Mouse (Mus musculus): ENCODE measurements around the gene Pilra. TPM values are rescaled to one million over a fixed set of nuclear protein-coding genes. Genes with fewer than 3 reads are reported as not detected.

Gene Pilra
- polyA plus RNA-seq, 1 experiment from 2014 or later = 1.9 TPM

DNA sequence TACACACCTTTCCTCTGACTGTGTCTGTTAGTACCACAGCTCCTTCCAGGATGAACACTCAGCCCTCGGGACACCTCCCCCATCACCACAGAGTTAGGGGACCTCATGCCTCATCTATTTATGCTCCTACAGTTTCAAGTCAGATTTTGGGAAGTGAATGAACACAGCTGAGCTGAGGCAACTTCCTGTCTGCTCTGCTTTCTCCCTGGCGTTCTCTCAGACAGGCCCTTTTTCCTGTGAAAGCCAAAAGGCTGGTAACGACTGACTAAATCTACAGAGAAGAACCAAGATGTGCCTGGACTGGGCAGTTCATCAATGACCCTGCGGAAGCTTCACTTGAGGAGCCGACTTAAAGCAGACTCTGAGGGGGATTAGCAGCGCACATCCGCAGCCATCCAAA lies 5.8 kb downstream of the Pilra start:
- WGBS = 67% methylated on average over 7 of the region's 7 CpGs
- H3K4me1 ChIP-seq (ENCODE audit: control insufficient read depth, insufficient read depth, low read length) = no peaks in the 10 kb centered on the region
- no peaks in the 10 kb centered on the region for H3K27me3 ChIP-seq (ENCODE audit: control insufficient read depth, insufficient read depth, low read length)
- no peak overlapping the region for H3K9ac ChIP-seq (replicated peaks; ENCODE audit: low read depth, low read length)
- no peak overlapping the region for H3K4me3 ChIP-seq (ENCODE audit: low read depth, low read length)
- no peaks in the 10 kb centered on the region for H3K36me3 ChIP-seq (ENCODE audit: control insufficient read depth, insufficient read depth, low read length)
- H3K27ac ChIP-seq (ENCODE audit: low read length) = no peak overlapping the region
- no peak overlapping the region for H3K4me2 ChIP-seq (replicated peaks; ENCODE audit: low read depth, low read length)
- no peaks in the 10 kb centered on the region for H3K9me3 ChIP-seq (ENCODE audit: control insufficient read depth, low read depth, low read length)
- no peak for ATAC-seq (ENCODE audit: insufficient number of reproducible peaks, insufficient read depth, low FRiP score, low read depth)

GRCm38 (mm10) chr5:137828694-137829093 lies 7.4 kb downstream of the Pilra start:
- Histone ChIP-seq H3K36me3 (ENCODE audit: control insufficient read depth, insufficient read depth, low read length) (no peaks in the 10 kb centered on the region), H3K9me3 (ENCODE audit: control insufficient read depth, low read depth, low read length) (no peaks in the 10 kb centered on the region), H3K27ac (ENCODE audit: low read length) (no peak overlapping the region), H3K4me2 (replicated peaks; ENCODE audit: low read depth, low read length) (no peak overlapping the region), H3K4me3 (ENCODE audit: low read depth, low read length) (no peak overlapping the region), H3K9ac (replicated peaks; ENCODE audit: low read depth, low read length) (no peak overlapping the region), H3K4me1 (ENCODE audit: control insufficient read depth, insufficient read depth, low read length) (no peaks in the 10 kb centered on the region), H3K27me3 (ENCODE audit: control insufficient read depth, insufficient read depth, low read length) (no peaks in the 10 kb centered on the region)
- 85% methylated on average over 6 of the region's 6 CpGs for WGBS
- no peak for ATAC-seq (ENCODE audit: insufficient number of reproducible peaks, insufficient read depth, low FRiP score, low read depth)

DNA sequence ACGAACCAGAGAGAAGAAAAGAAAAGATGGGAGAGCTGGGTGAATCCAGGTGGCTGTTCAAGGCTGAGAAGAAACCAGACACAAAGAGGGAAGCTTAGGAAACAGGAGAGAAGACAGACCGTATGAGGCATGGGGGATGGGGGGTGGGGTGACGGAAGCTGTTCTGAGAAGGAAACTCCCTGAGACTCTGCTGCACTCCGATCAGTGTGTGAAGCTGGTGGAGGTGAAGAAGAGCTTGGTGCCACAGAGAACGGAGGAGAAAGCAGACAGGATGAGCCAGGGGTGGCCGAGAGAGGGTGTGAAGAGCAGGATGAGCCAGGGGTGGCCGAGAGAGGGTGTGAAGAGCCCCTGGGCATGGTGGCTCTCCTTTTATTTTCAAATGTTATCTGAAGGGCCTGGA lies 9.7 kb downstream of the Pilra start:
- 43% methylated on average over 7 of the region's 7 CpGs for WGBS
- Histone ChIP-seq H3K9me3 (ENCODE audit: control insufficient read depth, low read depth, low read length) (no peaks in the 10 kb centered on the region), H3K4me1 (ENCODE audit: control insufficient read depth, insufficient read depth, low read length) (no peaks in the 10 kb centered on the region), H3K36me3 (ENCODE audit: control insufficient read depth, insufficient read depth, low read length) (no peaks in the 10 kb centered on the region), H3K27me3 (ENCODE audit: control insufficient read depth, insufficient read depth, low read length) (no peaks in the 10 kb centered on the region), H3K9ac (replicated peaks; ENCODE audit: low read depth, low read length) (no peak overlapping the region), H3K4me2 (replicated peaks; ENCODE audit: low read depth, low read length) (no peak overlapping the region), H3K27ac (ENCODE audit: low read length) (no peak overlapping the region), H3K4me3 (ENCODE audit: low read depth, low read length) (no peak overlapping the region)
- no peak for ATAC-seq (ENCODE audit: insufficient number of reproducible peaks, insufficient read depth, low FRiP score, low read depth)

- H3K4me1 ChIP-seq (ENCODE audit: control insufficient read depth, insufficient read depth, low read length) = no peaks in the 10 kb centered on the region
- H3K36me3 ChIP-seq (ENCODE audit: control insufficient read depth, insufficient read depth, low read length) = no peaks in the 10 kb centered on the region
- ATAC-seq (ENCODE audit: insufficient number of reproducible peaks, insufficient read depth, low FRiP score, low read depth) = no peak
- H3K9me3 ChIP-seq (ENCODE audit: control insufficient read depth, low read depth, low read length) = no peaks in the 10 kb centered on the region
- H3K27me3 ChIP-seq (ENCODE audit: control insufficient read depth, insufficient read depth, low read length) = no peaks in the 10 kb centered on the region
- WGBS = 76% methylated on average over 2 of the region's 2 CpGs
- H3K9ac ChIP-seq (replicated peaks; ENCODE audit: low read depth, low read length) = no peak overlapping the region
- H3K4me3 ChIP-seq (ENCODE audit: low read depth, low read length) = no peak overlapping the region
- H3K4me2 ChIP-seq (replicated peaks; ENCODE audit: low read depth, low read length) = no peak overlapping the region
- H3K27ac ChIP-seq (ENCODE audit: low read length) = no peak overlapping the region
These were observed 10.1 kb downstream of the Pilra start for GRCm38 (mm10) chr5:137825971-137826370.

GRCm38 (mm10) chr5:137825030-137825429 lies 11.1 kb downstream of the Pilra start:
- no peak for ATAC-seq (ENCODE audit: insufficient number of reproducible peaks, insufficient read depth, low FRiP score, low read depth)
- Histone ChIP-seq H3K4me3 (ENCODE audit: low read depth, low read length) (no peak overlapping the region), H3K27ac (ENCODE audit: low read length) (no peak overlapping the region), H3K4me2 (replicated peaks; ENCODE audit: low read depth, low read length) (no peak overlapping the region), H3K9ac (replicated peaks; ENCODE audit: low read depth, low read length) (no peak overlapping the region), H3K4me1 (ENCODE audit: control insufficient read depth, insufficient read depth, low read length) (no peaks in the 10 kb centered on the region), H3K9me3 (ENCODE audit: control insufficient read depth, low read depth, low read length) (no peaks in the 10 kb centered on the region), H3K36me3 (ENCODE audit: control insufficient read depth, insufficient read depth, low read length) (no peaks in the 10 kb centered on the region), H3K27me3 (ENCODE audit: control insufficient read depth, insufficient read depth, low read length) (no peaks in the 10 kb centered on the region)
- 96% methylated on average over 3 of the region's 3 CpGs for WGBS

DNA sequence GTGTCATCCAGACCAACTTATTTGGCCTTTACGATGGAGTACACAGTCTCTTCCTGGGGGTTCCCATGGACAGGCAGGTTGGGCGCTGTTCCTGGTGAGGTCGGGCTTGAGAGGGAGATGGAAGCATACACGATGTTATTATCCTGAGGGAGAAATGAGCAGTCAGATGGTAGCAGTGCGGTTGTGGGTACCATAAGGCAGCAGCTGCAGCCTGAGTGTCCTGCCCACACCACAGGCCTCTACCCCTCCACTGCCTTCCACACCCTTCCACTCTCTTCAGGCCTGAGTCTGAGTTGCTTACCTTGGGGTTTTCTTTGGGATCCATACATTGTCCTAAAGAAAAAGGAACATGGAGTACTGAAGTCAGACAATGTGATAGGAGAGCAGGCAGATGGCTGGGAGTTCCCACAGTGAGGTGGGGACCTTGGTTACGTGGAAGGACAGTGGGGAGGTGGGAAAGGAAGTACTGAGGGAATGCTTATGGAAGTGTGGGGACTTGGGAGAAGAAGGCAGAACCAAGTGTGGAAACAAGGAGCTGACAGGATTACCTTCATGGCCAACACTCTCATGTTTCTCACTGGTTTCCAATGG lies 12.5 kb downstream of the Pilra start:
- H3K9ac ChIP-seq (replicated peaks; ENCODE audit: low read depth, low read length) = no peak overlapping the region
- H3K27me3 ChIP-seq (ENCODE audit: control insufficient read depth, insufficient read depth, low read length) = no peaks in the 10 kb centered on the region
- H3K4me1 ChIP-seq (ENCODE audit: control insufficient read depth, insufficient read depth, low read length) = no peaks in the 10 kb centered on the region
- no peak overlapping the region for H3K4me2 ChIP-seq (replicated peaks; ENCODE audit: low read depth, low read length)
- ATAC-seq (ENCODE audit: insufficient number of reproducible peaks, insufficient read depth, low FRiP score, low read depth) = no peak
- H3K36me3 ChIP-seq (ENCODE audit: control insufficient read depth, insufficient read depth, low read length) = no peaks in the 10 kb centered on the region
- H3K27ac ChIP-seq (ENCODE audit: low read length) = no peak overlapping the region
- H3K4me3 ChIP-seq (ENCODE audit: low read depth, low read length) = no peak overlapping the region
- H3K9me3 ChIP-seq (ENCODE audit: control insufficient read depth, low read depth, low read length) = no peaks in the 10 kb centered on the region
- 80% methylated on average over 6 of the region's 6 CpGs for WGBS

DNA sequence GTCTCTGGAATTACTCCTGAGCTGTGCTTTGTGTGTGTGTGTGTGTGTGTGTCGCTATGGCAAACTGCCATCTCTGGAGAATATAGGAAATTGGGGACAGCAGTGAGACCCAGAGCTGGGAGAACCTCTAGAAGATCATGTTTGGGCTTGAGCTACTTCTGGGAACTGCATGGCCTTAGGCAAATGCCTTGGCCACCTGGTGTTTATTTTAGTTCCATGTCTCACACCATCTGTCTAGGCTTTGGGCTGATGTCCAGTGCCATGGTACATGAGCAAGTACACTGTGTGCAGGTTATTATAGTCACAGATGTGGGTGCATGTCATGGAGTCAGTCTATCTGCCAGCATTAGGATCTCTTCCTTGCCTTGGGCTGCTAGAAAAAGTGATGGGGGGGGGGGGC lies 13.5 kb downstream of the Pilra start:
- H3K36me3 ChIP-seq (ENCODE audit: control insufficient read depth, insufficient read depth, low read length) = no peaks in the 10 kb centered on the region
- H3K27me3 ChIP-seq (ENCODE audit: control insufficient read depth, insufficient read depth, low read length) = no peaks in the 10 kb centered on the region
- WGBS = 82% methylated on average over 1 of the region's 1 CpGs
- no peak overlapping the region for H3K9ac ChIP-seq (replicated peaks; ENCODE audit: low read depth, low read length)
- no peaks in the 10 kb centered on the region for H3K9me3 ChIP-seq (ENCODE audit: control insufficient read depth, low read depth, low read length)
- ATAC-seq (ENCODE audit: insufficient number of reproducible peaks, insufficient read depth, low FRiP score, low read depth) = no peak
- H3K4me2 ChIP-seq (replicated peaks; ENCODE audit: low read depth, low read length) = no peak overlapping the region
- no peaks in the 10 kb centered on the region for H3K4me1 ChIP-seq (ENCODE audit: control insufficient read depth, insufficient read depth, low read length)
- no peak overlapping the region for H3K4me3 ChIP-seq (ENCODE audit: low read depth, low read length)
- no peak overlapping the region for H3K27ac ChIP-seq (ENCODE audit: low read length)

GRCm38 (mm10) chr5:137822126-137822525 lies 14.0 kb downstream of the Pilra start:
- no peak for ATAC-seq (ENCODE audit: insufficient number of reproducible peaks, insufficient read depth, low FRiP score, low read depth)
- no peaks in the 10 kb centered on the region for H3K4me1 ChIP-seq (ENCODE audit: control insufficient read depth, insufficient read depth, low read length)
- H3K4me3 ChIP-seq (ENCODE audit: low read depth, low read length) = no peak overlapping the region
- no peaks in the 10 kb centered on the region for H3K36me3 ChIP-seq (ENCODE audit: control insufficient read depth, insufficient read depth, low read length)
- H3K27ac ChIP-seq (ENCODE audit: low read length) = no peak overlapping the region
- H3K9ac ChIP-seq (replicated peaks; ENCODE audit: low read depth, low read length) = no peak overlapping the region
- no peaks in the 10 kb centered on the region for H3K27me3 ChIP-seq (ENCODE audit: control insufficient read depth, insufficient read depth, low read length)
- 64% methylated on average over 4 of the region's 4 CpGs for WGBS
- no peaks in the 10 kb centered on the region for H3K9me3 ChIP-seq (ENCODE audit: control insufficient read depth, low read depth, low read length)
- H3K4me2 ChIP-seq (replicated peaks; ENCODE audit: low read depth, low read length) = no peak overlapping the region

- WGBS = 68% methylated on average over 4 of the region's 4 CpGs
These were observed 18.4 kb downstream of the Pilra start for GRCm38 (mm10) chr5:137817466-137818222.

More at GRCm38 (mm10) chr5:137817466-137818222, 18.4 kb downstream of the Pilra start:
- H3K4me2 ChIP-seq (replicated peaks; ENCODE audit: low read depth, low read length) = no peak overlapping the region
- no peak overlapping the region for H3K4me3 ChIP-seq (ENCODE audit: low read depth, low read length)
- no peaks in the 10 kb centered on the region for H3K9me3 ChIP-seq (ENCODE audit: control insufficient read depth, low read depth, low read length)
- H3K36me3 ChIP-seq (ENCODE audit: control insufficient read depth, insufficient read depth, low read length) = no peaks in the 10 kb centered on the region
- no peak overlapping the region for H3K9ac ChIP-seq (replicated peaks; ENCODE audit: low read depth, low read length)
- no peaks in the 10 kb centered on the region for H3K27me3 ChIP-seq (ENCODE audit: control insufficient read depth, insufficient read depth, low read length)
- H3K27ac ChIP-seq (ENCODE audit: low read length) = no peak overlapping the region
- no peak for ATAC-seq (ENCODE audit: insufficient number of reproducible peaks, insufficient read depth, low FRiP score, low read depth)
- H3K4me1 ChIP-seq (ENCODE audit: control insufficient read depth, insufficient read depth, low read length) = no peaks in the 10 kb centered on the region
